Mouse (Mus musculus): ENCODE data around the gene Sbsn.

DNA sequence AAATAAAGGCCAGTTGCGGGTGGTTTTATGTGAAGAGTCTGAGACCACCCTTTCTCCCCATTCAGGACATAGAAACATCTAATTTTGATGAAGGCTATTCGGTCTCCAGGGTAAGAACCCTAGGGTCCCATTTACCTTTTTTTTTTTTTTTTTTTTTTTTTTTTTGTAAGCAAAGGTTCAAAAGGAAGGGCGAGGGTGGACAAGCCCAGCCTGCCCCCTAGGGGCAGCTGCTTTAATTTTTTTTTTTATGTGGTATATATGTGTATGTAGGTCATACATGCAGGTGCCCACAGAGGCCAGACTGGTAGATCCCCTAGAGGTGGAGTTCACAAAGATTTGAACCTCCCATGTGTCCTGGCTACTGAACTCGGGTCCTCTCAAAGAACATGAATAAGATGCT, 15.1 kb downstream of the Sbsn start:
- TF ChIP-seq CTCF (IDR thresholded peaks at IDR 0.05; ENCODE audit: low read depth, low read length): no peak
- TF ChIP-seq POLR2A (IDR thresholded peaks at IDR 0.05; ENCODE audit: insufficient read depth, low read length): no peak
- TF ChIP-seq EP300 (IDR thresholded peaks at IDR 0.05; ENCODE audit: insufficient read depth, low read depth, low read length): no peak
